Mouse (Mus musculus) brain, embryonic 14.5 days (tissue): ENCODE measurements at regions not wholly inside any gene's neighbourhood (a gene's known extent, or its start where the extent isn't known, plus 50 kb on each side); places are given as distances from the start of the nearest gene placed in this dataset.

Experiments
- DNase-seq: peaks from one replicate; pipeline ENCODE4 v3.0.0-alpha.2; 2011; ENCODE audit warnings: low read depth
- CTCF ChIP-seq: fragments of 200-500 bp; IDR thresholded peaks from 2 replicates; pipeline ENCODE4 v1.5.1; 2012; ENCODE audit warnings: inconsistent platforms, mild to moderate bottlenecking, moderate library complexity, borderline replicate concordance; ENCODE audit not compliant: insufficient read depth, insufficient read length; ENCODE audit errors: extremely low read depth
- POLR2A ChIP-seq: fragments of 200-500 bp; IDR thresholded peaks from 2 replicates; pipeline ENCODE4 v1.6.1; 2012; ENCODE audit warnings: mild to moderate bottlenecking, inconsistent platforms, borderline replicate concordance; ENCODE audit not compliant: poor library complexity, insufficient read depth, insufficient read length, severe bottlenecking; ENCODE audit errors: extremely low read depth

- TF ChIP-seq CTCF (no peak), POLR2A (no peak)
- peak; percentile 55 for DNase-seq
Observed at GRCm38 (mm10) chr2:55817273-55817672, 381.5 kb downstream of the Kcnj3 start.

GRCm38 (mm10) chr2:55818220-55818619 lies 382.4 kb downstream of the Kcnj3 start:
- no peak for TF ChIP-seq POLR2A
- TF ChIP-seq CTCF, result no peak
- peak; percentile 95 for DNase-seq

GRCm38 (mm10) chr2:55822726-55823125 lies 387.0 kb downstream of the Kcnj3 start:
- TF ChIP-seq CTCF (no peak), POLR2A (no peak)
- DNase-seq, result no peak

GRCm38 (mm10) chr2:55841521-55841920 lies 405.8 kb downstream of the Kcnj3 start:
- TF ChIP-seq POLR2A (no peak), CTCF (peak; percentile 60; the same call in 1 of the 2 replicates)

GRCm38 (mm10) chr2:55846832-55847382 lies 411.1 kb downstream of the Kcnj3 start:
- peak; percentile 42 for DNase-seq

More at GRCm38 (mm10) chr2:55841521-55841920, 405.8 kb downstream of the Kcnj3 start:
- DNase-seq, result peak; percentile 69

GRCm38 (mm10) chr2:55862479-55862878 lies 426.7 kb downstream of the Kcnj3 start:
- DNase-seq, result peak; percentile 11
- TF ChIP-seq POLR2A (no peak), CTCF (no peak)

More at GRCm38 (mm10) chr2:55846832-55847382, 411.1 kb downstream of the Kcnj3 start:
- TF ChIP-seq POLR2A (no peak), CTCF (no peak)

- DNase-seq, result peak; percentile 12
- TF ChIP-seq POLR2A (no peak), CTCF (no peak)
Observed at GRCm38 (mm10) chr2:55889976-55890375, 454.2 kb downstream of the Kcnj3 start.

- TF ChIP-seq CTCF (no peak), POLR2A (no peak)
- DNase-seq, result peak; percentile 17
Observed at GRCm38 (mm10) chr2:55892821-55893535, 457.2 kb downstream of the Kcnj3 start.

GRCm38 (mm10) chr2:55920294-55920693 lies 484.5 kb downstream of the Kcnj3 start:
- peak; percentile 81 for DNase-seq
- 0 out of 2 replicates have a peak, but pooled peaks have one; percentile 20 for TF ChIP-seq CTCF
- no peak for TF ChIP-seq POLR2A
